Mouse (Mus musculus) urinary bladder, postnatal 14 days (tissue): ENCODE measurements at regions not wholly inside any gene's neighbourhood (a gene's known extent, or its start where the extent isn't known, plus 50 kb on each side); places are given as distances from the start of the nearest gene placed in this dataset.
A peak's percentile ranks its signal among the peaks of the same experiment; 100 is the strongest.
"Not testable (repeated sequence)": the region's sequence is repeated elsewhere in the genome, so short reads cannot be mapped to it uniquely, and the experiment has no call there.

ENCODE experiments used
- DNase-seq: peaks from one replicate; pipeline ENCODE4 v3.0.0; 2021; ENCODE audit warnings: low spot score

DNA sequence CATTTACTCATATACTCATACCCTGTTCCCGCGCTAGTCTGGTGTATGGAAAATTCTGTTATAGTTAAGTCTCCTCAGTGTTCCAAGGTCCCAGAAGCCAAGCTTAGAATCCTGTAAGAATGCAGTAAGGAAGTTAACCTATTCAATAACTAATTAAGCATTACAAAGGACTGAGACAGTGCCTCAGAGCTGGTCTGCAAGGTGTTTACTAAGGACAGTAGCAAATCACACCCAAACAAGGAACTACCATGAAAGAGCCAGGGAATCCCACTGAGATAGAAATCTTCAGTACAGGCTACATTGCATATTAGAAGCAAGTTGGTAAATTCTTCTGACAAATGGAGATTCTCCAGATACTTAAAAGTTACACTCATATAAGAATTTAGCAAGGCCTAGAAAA lies 516.7 kb upstream of the Gm10131 start:
- not testable (repeated sequence) for DNase-seq

DNA sequence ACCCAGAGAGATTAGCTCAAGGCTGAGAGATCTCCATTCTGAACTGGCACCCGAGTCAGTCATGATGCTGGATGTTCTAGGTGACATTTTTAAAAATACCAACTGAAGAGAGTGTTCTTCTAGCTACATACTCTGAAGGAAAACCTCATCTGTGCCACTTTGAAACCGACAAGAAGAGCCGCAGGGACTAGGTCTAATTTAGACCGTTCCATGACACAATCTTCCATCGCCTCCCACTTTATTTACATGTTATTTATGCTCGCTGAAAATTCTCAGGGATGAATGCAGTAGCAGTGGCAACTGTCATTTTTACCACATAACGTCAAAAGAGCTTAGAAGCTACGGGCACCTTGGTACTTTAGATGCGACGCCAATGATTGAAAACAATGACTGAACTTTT lies 514.1 kb upstream of the Gm10131 start:
- DNase-seq, result no peak

DNA sequence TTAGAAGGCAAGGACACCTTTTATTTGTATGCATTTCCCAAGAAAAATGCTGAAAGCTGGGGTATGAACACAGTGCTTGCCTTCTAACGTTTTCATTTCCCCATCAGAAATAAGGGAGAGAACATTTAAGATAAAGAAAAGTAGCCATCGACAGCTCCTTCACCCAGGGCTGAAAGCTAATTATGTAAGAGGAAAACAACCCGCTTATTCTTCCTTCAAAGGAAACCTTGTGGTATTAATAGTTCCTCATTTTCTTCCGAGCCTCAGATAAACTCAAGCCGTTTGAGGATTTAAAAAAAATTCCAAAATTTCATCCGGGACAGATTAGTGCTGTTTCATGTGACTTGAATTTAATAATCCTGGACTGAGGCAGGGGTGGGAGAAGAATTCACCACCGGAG lies 512.2 kb upstream of the Gm10131 start:
- DNase-seq, result no peak

DNA sequence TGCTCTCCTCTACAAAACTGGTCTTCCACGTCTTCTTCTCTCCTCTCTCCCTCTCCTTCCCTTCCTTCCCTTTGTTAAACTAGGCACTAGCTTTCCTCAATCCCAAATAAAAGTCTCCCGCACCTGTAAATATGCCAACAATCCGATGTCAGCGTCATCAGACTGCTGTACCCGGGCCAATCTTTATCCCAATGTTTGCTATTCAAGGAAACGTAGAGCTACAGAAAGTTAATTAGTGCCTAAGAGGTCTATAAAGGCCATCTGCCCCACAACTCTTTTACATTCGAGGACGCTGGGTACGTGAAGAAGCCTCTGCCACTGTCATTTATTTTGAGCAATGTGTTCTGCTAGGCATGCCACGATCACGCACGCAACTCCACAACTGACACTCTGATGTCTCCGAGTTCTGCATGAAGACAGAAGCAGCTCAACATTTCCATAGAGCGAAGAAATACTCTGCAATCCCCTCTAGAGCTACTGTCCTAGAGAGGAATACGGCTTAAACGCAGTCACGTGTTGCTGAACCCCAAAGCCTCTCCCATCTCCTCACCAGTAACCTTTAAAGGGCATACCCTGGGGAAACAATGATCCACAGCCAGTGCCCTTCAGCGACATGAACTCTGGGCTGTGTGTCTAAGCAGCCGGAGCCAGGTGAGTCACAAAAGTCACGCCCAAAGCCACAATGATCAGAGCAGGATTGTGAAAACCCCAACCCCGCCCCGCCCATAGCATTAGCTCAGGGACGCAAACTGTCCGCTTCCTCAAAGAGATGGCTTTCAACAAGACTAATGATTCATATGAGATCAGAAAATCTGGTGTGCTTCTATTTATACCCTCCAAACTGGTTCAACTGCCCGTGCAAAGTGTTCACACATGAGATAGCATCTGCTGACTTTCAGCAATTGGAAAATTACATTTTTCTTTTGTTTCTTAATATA lies 510.9 kb upstream of the Gm10131 start:
- peak; percentile 74 for DNase-seq

DNA sequence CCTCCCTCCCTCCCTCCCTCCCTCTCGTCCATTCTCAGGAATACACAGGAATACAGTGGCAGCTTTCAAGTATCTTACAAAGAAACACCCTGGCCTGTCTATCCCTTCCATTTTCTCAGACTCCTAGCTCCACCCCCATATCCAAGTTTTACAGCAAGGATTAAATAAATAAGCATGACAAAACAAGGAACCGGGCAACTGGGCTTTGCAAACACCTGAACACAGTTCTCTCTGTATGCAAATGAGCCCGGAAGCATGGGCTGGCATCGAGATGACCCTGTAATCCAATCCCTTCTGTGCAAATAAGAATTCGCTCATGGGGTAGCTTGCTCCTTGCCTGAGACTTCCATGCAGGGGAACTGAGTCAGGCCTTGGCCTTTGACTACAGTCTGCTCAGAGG lies 506.5 kb upstream of the Gm10131 start:
- DNase-seq, result no peak

DNA sequence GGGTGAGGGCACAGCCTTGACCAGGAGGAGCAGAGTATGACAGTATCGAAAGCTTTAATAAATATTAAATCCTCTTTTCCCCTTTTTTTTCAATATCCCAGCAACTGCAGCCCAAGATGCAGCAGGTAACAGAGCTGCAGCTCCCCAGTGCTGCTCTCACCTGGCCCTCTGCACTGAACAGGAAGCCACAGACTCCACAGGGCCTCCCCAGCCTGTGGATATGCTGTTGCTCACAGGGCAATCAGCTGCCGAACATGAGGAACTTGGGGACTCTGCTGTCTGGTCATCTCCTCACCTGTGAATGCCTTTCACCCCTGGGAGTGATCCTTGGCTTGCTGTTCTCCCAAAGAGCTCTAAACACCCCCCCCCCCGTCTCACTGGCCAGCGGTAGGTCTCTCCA lies 503.4 kb upstream of the Gm10131 start:
- no peak for DNase-seq

DNA sequence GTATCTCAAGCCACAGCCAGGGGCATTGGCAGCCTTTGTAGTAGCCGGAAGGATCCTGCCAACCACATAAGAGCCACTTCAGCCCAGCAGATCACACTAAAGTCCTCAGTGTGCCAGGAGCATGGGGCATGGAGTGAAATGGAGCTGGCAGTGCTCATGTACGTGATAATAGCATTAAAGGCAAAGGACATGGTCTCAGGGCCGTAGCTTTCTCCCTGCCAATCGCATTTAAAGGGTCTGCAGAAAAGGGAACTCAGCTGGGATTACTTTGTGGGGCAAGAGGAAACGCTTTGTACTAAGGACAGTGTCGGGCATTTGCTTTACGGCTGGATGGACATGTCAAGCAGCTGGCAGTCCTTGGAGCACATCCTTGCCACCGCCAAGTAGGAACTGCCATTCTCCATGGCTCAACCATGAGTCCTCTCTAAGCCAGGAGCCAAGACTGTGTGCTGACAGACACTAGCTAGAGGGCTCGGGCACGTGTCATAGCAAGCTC lies 502.5 kb upstream of the Gm10131 start:
- no peak for DNase-seq

DNA sequence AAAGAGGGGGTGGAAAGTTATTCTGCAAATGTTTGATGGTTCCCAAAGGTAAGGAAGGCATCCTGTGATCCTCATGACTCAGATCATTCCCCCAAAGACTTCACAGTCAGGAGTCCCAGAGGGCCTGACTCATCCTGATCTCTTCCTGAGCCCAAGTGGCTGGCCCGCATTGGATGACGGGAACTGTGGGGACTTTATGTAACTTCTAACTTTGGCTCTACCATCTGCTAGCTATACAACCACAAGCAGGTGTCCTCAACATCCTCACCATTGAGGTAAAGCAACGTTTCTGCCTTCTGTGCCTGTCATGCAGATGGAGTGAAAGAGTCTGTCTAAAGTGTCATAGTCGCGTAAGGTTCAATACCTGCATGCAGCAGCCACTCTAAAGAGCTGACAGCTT lies 501.6 kb upstream of the Gm10131 start:
- DNase-seq, result no peak

DNA sequence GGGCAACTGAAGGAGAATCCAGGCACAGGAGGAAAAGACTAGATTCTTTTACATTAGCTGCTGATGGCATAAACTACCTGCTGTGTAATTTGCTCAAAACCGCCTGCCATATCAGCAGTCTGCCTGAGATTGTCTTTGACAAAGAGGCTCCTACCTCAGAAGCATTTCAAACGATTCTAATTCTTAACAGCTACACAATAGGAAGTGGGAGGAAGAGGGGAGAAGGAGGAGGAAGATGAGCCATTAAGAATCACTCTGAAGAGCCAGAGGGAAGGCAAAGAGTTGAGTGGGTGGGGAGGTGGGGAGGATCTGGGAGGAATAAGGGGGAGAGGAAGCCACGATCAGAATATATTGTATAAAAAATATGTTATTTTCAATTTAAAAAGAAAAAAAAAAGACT lies 500.9 kb upstream of the Gm10131 start:
- no peak for DNase-seq

DNA sequence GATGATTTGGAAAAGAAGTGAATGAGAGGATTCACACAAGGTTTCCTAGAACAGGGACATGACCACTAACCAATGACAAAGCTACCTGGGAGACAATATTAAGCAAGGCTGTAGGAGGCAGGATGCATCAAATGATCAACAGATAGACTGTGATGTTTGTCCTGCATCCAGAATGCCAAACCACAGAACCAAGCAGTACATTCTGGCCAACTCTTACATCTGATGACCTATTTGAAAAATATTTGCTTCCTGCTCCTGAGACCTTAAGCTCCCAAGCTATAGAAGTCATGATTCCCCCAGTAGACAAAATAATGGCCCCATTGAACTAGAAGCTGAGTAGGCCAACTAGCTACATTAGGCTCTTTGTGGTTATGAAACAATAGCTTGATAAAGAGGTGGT lies 498.6 kb upstream of the Gm10131 start:
- no peak for DNase-seq

DNA sequence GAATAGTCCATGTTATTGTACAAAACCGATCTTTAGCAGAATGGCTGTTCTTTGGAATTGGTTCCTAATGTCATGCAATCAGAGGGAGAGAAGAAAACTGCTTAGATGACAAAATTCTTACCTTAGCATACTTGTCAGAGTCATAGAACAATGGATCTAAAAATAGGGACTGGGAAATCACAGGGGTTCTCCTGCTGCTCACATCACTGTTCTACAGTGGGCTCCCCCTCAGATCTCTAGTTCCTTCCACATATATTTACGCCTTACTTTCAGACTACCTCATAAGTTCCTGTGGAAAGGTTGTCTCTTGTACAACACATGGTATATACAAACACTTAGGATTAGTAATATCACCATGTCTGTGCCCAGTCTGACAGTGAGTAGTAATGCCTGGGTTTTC lies 495.9 kb upstream of the Gm10131 start:
- no peak for DNase-seq

DNA sequence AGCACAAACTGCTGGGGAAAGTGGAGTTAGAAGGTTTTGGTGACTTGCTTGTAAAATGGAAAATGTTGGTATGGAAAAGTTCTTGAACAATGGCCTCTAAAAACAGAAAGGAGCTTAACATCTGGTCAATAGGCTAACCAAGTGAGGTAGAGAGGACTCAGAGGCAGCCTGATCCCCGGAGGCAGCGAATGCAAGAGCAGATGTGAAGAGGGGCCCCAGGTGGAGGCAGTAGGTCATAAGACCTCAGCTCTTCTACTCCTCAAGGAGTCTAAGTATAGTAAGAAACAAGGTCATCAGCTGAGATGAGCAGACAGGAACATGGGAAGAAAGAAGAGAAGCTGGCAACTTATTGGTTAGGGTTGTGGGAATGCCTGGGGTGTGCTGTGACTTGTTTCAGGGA lies 493.5 kb upstream of the Gm10131 start:
- no peak for DNase-seq

DNA sequence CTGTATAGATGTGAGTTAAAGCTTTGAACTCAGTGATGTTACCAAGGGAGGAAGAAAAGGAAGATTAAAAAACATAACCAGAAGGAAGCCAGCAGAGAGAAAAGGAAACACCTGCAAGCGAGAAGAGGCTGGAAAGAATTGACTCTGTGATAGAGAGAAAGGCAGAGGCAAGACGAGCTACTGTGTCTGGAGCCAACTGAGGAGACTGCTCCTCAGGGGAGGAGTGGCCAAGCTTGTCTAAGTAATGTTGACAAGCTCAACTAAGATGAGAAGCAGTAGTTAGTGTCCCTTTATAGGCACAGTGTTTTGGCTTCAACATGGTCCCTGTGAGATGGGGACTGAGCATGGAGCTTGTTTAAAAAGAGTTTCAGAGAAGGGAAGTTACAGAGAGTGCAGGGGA lies 493.0 kb upstream of the Gm10131 start:
- no peak for DNase-seq

DNA sequence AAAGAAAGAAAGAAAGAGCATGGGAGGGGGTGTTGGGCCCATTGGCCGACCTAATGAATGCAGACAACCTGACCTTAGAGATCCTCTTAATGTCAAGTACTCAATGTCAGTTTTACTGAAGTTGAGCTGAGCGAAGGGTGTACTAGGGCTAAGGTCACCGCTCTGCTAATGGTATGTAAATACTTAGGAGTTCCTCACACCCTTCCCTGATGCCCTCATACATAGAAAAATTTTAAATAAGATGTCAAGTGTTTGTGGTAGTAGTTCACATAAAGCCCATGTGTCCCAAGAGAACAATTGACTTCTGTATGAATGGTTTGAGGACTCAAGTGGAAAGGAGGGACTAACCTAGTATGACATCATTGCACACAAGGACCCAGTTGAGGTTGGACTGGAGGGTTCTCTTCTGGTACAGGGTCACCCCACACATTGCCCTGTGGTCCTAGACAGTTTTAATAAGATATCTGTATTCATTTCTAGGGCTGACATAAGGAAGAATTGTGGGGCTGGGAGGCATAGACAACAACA lies 490.0 kb upstream of the Gm10131 start:
- DNase-seq, result no peak

DNA sequence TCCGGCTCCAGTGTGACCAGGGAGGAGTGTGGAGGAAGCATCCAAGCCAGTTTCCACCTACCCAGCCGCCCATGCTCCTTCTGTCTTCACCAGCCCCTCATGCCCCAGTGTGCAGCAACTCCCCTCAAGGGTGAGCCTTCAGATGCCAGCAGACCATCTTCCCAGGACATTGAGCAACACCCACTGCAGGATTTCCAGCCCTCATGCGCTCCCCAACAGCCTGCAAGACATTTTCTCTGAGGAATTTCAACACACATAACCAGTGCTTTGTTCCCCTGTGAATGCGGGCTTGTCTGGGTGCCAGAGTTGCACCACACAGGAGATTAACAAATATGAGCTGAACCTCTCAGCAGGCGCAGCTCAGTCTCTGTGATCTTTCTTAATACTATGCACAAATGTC lies 489.3 kb upstream of the Gm10131 start:
- DNase-seq, result no peak

DNA sequence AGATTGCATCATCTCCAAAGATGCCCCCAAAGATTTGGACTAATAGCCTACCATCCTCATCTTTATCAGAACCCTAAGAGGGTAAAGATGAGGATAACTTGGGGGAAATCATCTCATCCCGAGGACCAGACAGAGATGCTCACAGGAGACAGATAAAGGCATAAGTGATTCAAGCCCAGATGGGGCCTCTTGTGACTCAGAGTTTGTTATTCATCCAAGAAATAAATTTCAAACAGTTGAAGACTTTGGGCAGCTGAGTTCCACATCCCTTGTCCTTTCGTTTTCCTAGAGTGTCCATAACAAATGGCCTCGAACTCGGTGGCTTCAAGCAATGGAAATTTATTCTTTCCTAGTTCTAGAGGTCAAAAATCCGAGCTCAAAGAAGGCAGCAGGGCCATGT lies 485.1 kb upstream of the Gm10131 start:
- no peak for DNase-seq

DNA sequence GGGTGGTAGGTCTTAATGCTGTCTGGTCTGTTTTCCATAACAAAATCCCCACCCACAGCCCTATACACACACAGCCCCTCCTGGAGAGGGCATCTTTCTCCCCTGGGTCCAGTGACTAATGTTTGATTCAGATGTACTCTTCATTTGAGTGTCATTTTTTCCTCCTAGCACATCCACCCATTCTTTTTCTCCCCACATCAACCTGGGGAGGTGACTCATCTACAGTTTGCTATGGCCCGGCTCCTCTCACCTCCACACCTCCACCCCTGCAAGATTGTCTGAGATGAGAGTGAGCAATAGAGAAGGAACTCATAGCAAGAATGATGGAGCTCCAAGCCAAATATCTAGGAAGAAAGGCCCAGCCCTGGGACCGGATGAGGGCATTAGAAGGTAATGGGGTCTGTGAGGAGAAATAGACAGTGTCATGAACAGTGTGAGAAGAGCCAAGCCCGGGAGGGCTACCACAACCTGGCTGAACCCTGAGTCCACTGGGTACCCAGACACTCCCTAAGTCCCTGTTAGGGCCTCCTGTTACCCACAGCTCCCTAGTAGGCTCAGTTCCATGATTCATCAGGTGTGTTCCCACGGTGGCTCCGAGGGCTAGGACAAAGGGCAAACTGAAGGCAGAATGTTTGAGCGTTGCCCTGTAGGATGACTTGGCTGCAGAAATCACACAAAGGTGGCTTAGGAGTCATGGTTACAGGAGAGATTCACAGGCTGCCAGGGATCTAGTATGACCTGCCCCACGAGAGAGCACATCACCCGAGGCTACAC lies 479.6 kb upstream of the Gm10131 start:
- peak; percentile 56 for DNase-seq

DNA sequence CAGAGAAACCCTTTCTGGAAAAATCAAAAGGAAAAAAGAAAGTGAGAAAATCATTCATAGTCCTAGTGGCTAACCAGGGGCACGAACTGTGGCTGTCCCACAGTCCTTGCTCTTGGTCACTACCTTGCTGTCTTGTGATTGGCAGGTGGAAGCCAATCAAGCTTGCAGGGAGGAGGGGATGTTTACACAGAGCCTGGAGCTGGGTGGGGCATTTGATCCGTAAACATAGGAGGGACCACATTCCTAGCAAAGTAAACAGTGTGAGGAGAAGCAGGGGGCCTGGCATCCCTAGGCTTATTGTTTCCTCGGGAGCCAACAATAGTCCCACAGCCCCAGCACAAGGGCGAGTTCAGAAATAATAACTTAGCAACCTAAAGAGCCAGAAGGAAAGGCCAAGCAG lies 466.5 kb upstream of the Gm10131 start:
- peak; percentile 12 for DNase-seq

DNA sequence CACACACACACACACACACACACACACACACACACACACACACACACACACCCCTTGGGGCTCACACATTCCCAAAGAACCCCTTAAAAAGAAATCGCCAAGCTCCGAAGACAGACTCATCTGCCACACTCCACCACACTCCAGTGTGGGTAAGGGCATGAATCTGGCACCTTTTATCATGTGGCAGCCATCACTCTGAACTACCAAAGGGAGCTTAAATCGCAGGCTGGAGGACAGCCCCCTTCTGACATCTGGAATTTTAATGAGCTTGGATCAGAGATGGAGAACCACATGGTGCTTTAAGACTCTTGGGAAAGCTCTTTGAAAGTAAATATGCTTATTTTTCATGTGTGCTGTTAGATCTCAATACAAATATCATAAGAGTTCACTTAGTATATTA lies 462.5 kb upstream of the Gm10131 start:
- no peak for DNase-seq

DNA sequence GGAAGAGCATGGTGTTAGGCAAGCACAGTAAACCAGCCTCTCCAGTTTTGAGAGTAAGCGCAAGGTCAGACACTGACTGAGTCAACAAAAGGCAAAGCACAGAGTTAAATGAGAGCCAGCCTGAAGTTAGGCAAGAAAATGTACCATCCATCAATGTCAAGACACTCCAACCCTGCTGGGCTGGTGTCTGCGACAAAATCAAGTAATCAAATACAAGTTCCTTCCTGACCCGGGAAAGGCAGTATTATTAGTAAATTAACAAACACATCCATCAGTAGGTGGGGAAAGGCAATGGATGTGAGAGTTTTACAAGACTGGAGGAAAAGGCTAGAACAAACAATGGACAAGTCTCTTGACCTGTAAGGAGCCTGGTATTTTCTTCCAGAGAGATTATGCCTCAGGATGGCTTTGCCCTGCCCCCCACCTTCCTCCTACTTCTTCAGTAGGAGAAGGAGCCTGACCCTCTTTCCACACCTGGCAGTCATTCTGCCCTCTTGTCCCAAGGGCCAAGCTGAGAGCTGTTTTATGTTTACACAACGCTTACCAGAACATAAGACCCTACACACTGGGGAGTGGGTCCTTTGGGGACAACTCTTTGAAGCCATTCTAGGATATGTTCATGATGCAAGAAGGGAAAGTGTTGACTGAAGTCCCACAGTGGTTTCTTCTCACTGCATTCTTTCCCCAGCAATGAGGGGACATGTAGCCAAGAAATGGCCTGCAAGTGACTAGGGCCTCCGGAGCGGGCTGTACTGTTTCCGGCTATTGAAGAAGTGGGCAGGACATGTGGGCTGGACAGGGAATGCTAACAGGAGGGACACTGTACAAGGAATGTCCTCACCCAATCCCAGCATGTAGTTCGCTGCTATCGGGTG lies 461.7 kb upstream of the Gm10131 start:
- DNase-seq, result peak; percentile 46

DNA sequence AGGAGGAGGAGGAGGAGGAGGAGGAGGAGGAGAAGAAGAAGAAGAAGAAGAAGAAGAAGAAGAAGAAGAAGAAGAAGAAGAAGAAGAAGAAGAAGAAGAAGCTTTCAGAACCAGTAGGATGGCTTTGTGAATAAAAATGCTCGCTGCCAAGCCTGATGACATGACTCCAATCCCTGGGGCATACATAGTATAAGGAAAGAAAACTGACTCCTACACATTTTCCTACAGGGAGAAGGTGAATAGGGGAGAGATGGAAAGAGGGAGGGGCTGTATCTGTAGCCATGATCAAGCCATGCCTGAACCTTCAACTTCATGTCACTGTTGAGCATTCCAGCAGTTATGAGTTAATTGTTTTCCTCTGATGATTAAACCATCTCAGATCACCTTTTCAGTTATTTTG lies 460.2 kb upstream of the Gm10131 start:
- DNase-seq, result no peak

DNA sequence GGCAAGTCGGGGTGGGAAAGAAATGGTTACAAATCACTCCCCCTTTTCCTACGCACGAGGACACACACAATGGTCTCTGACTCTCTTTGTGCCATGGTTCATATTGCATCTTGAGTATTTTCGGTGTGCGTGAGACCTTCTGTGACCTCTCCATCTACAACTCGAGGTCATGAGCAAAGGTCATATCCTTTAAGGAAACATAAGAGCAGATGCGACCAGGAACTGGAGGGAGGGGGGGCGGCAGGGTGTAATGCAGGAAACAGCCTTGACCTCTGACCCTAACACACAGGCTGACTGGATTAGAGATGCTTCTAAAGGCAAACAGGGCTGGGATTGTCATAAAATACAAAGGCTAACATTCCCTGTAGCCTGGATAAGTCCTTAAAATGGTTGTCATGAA lies 450.7 kb upstream of the Gm10131 start:
- no peak for DNase-seq
